Mouse (Mus musculus): Measurements from ENCODE around the gene Cntnap4. TPM values are rescaled to one million over a fixed set of nuclear protein-coding genes. Genes with fewer than 3 reads are reported as not detected.

Gene Cntnap4
- 0.07 TPM in 2 replicates for polyA plus RNA-seq (2014; fragmentation: Nextera tagmentation; extraction: Ambion mirVana)

DNA sequence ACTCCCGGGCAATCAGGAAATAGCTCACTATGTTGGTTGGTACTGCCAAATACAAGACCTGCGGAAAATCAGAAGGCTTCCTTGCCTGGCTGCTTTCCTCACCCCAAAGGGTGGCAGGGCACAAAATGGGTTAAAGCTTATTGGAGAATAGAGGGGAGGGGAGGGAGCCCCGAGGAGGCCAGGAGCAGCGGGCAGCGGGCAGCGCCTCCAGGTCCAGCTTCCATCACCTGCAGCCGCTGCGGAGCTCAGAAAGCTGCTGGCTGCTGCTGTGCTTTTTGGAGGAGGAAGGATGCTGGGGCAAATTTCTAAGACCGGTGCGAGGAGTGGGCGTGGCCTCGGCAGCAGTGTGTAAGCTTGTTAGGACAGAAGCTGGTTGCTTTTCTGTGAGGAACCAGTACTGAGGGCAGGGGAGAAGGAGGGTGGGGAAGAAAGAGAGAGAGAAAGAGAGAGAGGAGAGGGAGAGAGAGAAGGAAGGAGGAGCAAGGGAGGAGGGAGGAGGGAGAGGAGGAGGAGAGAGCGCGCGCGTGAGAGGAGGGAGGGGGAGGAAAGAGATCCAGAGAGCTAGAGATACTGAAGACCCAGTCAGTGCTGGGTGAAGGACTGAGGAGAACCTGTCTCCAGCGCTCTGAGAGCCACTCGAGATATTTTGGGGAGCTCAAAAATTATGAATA, at the start of gene Cntnap4:
Gene Cntnap4 (plus strand): TSS at position 573 of the 671 bp plus-strand sequence.
- Histone ChIP-seq H3K4me3 (ENCODE audit: control insufficient read depth in 1 of 2, insufficient read depth in 1 of 2, low read depth in 1 of 2, low read length in 2 of 2) (0 out of 4 replicates have a peak within 1 kb of the TSS, but pooled peaks of 1 of the 2 experiments have one; percentile 8), H3K36me3 (ENCODE audit: control insufficient read depth, insufficient read depth, low read length) (no peaks in the 10 kb centered on the region), H3K4me2 (ENCODE audit: low read length) (peak within 1 kb of the TSS; percentile 17), H3K9ac (ENCODE audit: low read length) (no peak within 1 kb of the TSS), H3K4me1 (ENCODE audit: control insufficient read depth in 2 of 2, insufficient read depth in 2 of 2, low read length in 2 of 2) (no peaks in the 10 kb centered on the region), H3K27me3 (ENCODE audit: control insufficient read depth, insufficient read depth, low read length) (peaks cover 18% of the 10 kb centered on the region), H3K9me3 (ENCODE audit: control insufficient read depth, low read length) (no peaks in the 10 kb centered on the region), H3K27ac (replicated peaks in 1 of 2; ENCODE audit: control insufficient read depth in 1 of 2, insufficient read depth in 1 of 2, low read depth in 2 of 2, low read length in 2 of 2) (no peak within 1 kb of the TSS)
- no peak for ATAC-seq (ENCODE audit: insufficient number of reproducible peaks, insufficient read depth, low FRiP score, low read depth)
- WGBS = 4% methylated on average over 18 of the region's 18 CpGs

DNA sequence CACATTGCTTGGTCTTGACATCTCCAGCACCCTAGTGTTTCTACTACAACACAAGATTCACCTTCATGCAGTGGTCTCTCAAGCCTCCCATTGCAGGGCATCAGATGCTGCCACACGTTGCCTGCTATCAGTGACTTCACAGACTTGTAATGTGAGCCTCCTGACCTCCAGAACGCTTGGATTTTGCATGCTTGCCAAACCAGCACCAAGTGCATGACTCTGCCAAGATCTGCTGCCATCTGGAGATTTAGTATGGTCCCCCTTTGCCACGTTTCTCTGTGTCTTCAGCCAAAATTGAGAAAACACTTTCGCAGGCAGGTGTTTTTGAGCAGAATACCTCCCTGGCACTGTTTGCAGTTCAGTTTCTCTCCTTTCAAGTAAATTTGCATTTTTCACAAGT, 12.5 kb upstream of the Cntnap4 start:
- H3K4me1 ChIP-seq (ENCODE audit: control insufficient read depth in 2 of 2, insufficient read depth in 2 of 2, low read length in 2 of 2) = no peaks in the 10 kb centered on the region
- H3K9me3 ChIP-seq (ENCODE audit: control insufficient read depth, low read length) = 0 out of 2 replicates have a peak, but pooled peaks cover 3% of the 10 kb centered on the region
- ATAC-seq (ENCODE audit: insufficient number of reproducible peaks, insufficient read depth, low FRiP score, low read depth) = no peak
- no peaks in the 10 kb centered on the region for H3K27me3 ChIP-seq (ENCODE audit: control insufficient read depth, insufficient read depth, low read length)
- WGBS = 33% methylated on average over 4 of the region's 4 CpGs
- no peak overlapping the region for H3K4me3 ChIP-seq (ENCODE audit: control insufficient read depth in 1 of 2, insufficient read depth in 1 of 2, low read depth in 1 of 2, low read length in 2 of 2)
- H3K36me3 ChIP-seq (ENCODE audit: control insufficient read depth, insufficient read depth, low read length) = no peaks in the 10 kb centered on the region
- H3K9ac ChIP-seq (ENCODE audit: low read length) = no peak overlapping the region
- H3K4me2 ChIP-seq (ENCODE audit: low read length) = no peak overlapping the region
- H3K27ac ChIP-seq (replicated peaks in 1 of 2; ENCODE audit: control insufficient read depth in 1 of 2, insufficient read depth in 1 of 2, low read depth in 2 of 2, low read length in 2 of 2) = no peak overlapping the region

DNA sequence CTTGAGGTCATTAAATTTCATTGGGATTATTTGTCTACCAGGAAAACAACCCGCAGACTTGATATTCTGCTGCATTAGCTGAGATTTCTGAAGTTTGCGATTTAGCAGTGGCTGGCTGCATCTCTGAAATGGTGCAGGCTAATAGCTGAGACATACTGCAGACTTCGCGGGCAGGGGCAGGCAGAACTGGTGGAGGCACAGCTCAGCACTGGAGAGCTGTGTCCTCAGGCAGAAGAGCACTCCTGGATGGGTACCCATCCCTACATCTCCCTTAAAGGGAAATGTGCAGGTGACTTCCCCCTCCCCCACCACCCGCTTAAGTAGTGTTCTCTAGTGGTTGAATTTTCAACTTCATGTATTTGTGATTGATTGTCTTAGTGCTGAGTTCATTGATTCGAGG, 698 bp downstream of the Cntnap4 start:
- Histone ChIP-seq H3K27me3 (ENCODE audit: control insufficient read depth, insufficient read depth, low read length) (peaks cover 18% of the 10 kb centered on the region), H3K4me1 (ENCODE audit: control insufficient read depth in 2 of 2, insufficient read depth in 2 of 2, low read length in 2 of 2) (no peaks in the 10 kb centered on the region), H3K4me3 (ENCODE audit: control insufficient read depth in 1 of 2, insufficient read depth in 1 of 2, low read depth in 1 of 2, low read length in 2 of 2) (no peak overlapping the region), H3K36me3 (ENCODE audit: control insufficient read depth, insufficient read depth, low read length) (no peaks in the 10 kb centered on the region), H3K9ac (ENCODE audit: low read length) (no peak overlapping the region), H3K27ac (replicated peaks in 1 of 2; ENCODE audit: control insufficient read depth in 1 of 2, insufficient read depth in 1 of 2, low read depth in 2 of 2, low read length in 2 of 2) (no peak overlapping the region), H3K4me2 (ENCODE audit: low read length) (no peak overlapping the region), H3K9me3 (ENCODE audit: control insufficient read depth, low read length) (no peaks in the 10 kb centered on the region)
- ATAC-seq (ENCODE audit: insufficient number of reproducible peaks, insufficient read depth, low FRiP score, low read depth) = no peak
- 13% methylated on average over 6 of the region's 6 CpGs for WGBS

DNA sequence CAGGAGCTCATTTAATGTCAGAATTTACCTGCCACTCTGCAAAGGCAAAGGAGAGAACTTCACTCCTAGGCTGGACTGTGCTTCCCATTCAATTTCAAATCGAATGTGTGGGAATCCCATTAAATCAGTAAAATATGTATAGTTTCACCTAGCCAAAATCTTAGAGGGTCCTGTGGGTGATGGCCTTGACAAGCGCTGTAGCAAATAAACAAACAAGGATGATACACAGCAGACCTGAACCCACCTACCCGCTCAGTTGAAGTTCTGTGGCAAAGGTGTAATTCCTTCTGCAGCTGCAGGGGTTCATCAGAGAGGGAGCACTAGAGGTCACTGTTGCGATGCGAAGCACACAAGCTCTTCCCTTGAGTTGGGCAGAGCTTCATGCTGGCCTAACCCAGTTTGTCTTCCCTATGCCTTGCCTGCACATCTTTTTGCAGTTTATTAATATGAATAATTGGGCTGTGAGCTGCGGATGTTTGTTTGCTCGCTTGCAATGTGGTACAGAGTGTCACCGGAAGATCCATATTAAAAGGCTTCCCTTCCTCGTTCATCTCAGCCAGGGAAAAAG, 1.6 kb downstream of the Cntnap4 start:
- Histone ChIP-seq H3K27ac (replicated peaks in 1 of 2; ENCODE audit: control insufficient read depth in 1 of 2, insufficient read depth in 1 of 2, low read depth in 2 of 2, low read length in 2 of 2) (no peak overlapping the region), H3K4me3 (ENCODE audit: control insufficient read depth in 1 of 2, insufficient read depth in 1 of 2, low read depth in 1 of 2, low read length in 2 of 2) (no peak overlapping the region), H3K9me3 (ENCODE audit: control insufficient read depth, low read length) (no peaks in the 10 kb centered on the region), H3K27me3 (ENCODE audit: control insufficient read depth, insufficient read depth, low read length) (peaks cover 18% of the 10 kb centered on the region), H3K9ac (ENCODE audit: low read length) (no peak overlapping the region), H3K36me3 (ENCODE audit: control insufficient read depth, insufficient read depth, low read length) (no peaks in the 10 kb centered on the region), H3K4me1 (ENCODE audit: control insufficient read depth in 2 of 2, insufficient read depth in 2 of 2, low read length in 2 of 2) (no peaks in the 10 kb centered on the region), H3K4me2 (ENCODE audit: low read length) (no peak overlapping the region)
- 19% methylated on average over 9 of the region's 9 CpGs for WGBS
- no peak for ATAC-seq (ENCODE audit: insufficient number of reproducible peaks, insufficient read depth, low FRiP score, low read depth)

DNA sequence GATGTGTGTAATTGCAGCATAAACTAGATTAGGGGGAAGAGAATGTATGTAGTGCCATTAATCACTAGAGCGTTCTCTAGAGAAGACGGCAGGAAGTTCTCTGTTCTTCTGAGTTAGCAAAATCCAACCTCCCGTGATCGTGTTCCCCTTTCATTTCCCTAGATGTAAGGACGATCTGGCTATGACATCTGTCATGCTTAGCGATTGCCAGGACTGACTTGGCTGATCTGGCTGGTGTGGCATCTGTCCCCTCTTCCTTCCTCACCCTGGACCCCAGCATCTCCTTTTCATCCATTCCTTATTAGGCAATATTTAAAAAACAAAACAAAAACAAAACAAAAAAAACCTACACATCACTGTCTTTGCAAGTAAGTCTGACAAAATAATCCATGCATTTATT, 11.6 kb downstream of the Cntnap4 start:
- H3K4me3 ChIP-seq (ENCODE audit: control insufficient read depth in 1 of 2, insufficient read depth in 1 of 2, low read depth in 1 of 2, low read length in 2 of 2) = no peak overlapping the region
- H3K36me3 ChIP-seq (ENCODE audit: control insufficient read depth, insufficient read depth, low read length) = no peaks in the 10 kb centered on the region
- H3K4me2 ChIP-seq (ENCODE audit: low read length) = no peak overlapping the region
- no peaks in the 10 kb centered on the region for H3K4me1 ChIP-seq (ENCODE audit: control insufficient read depth in 2 of 2, insufficient read depth in 2 of 2, low read length in 2 of 2)
- no peak for ATAC-seq (ENCODE audit: insufficient number of reproducible peaks, insufficient read depth, low FRiP score, low read depth)
- WGBS = 64% methylated on average over 6 of the region's 6 CpGs
- no peaks in the 10 kb centered on the region for H3K27me3 ChIP-seq (ENCODE audit: control insufficient read depth, insufficient read depth, low read length)
- H3K27ac ChIP-seq (replicated peaks in 1 of 2; ENCODE audit: control insufficient read depth in 1 of 2, insufficient read depth in 1 of 2, low read depth in 2 of 2, low read length in 2 of 2) = no peak overlapping the region
- no peaks in the 10 kb centered on the region for H3K9me3 ChIP-seq (ENCODE audit: control insufficient read depth, low read length)
- no peak overlapping the region for H3K9ac ChIP-seq (ENCODE audit: low read length)

DNA sequence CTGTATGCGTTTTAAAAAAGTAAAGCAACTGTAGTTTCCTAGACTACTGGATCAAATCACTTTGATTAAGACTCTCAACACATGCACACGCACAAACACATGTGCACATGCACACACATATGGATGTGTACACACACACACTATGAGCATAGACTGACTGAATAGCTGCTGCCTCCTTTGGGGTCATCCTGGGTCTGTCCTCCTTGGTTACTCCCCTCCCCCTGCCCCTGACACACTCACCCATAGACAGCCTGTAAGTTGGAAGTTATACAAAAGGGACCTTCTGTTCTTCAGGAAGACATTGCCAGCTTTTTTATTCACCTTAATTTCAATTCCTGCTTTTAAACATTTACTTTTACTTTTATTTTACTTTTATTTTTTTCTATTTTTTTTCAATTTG, 13.6 kb downstream of the Cntnap4 start:
- ATAC-seq (ENCODE audit: insufficient number of reproducible peaks, insufficient read depth, low FRiP score, low read depth) = no peak
- no peaks in the 10 kb centered on the region for H3K9me3 ChIP-seq (ENCODE audit: control insufficient read depth, low read length)
- 75% methylated on average over 2 of the region's 2 CpGs for WGBS
- no peaks in the 10 kb centered on the region for H3K4me1 ChIP-seq (ENCODE audit: control insufficient read depth in 2 of 2, insufficient read depth in 2 of 2, low read length in 2 of 2)
- no peak overlapping the region for H3K4me2 ChIP-seq (ENCODE audit: low read length)
- H3K4me3 ChIP-seq (ENCODE audit: control insufficient read depth in 1 of 2, insufficient read depth in 1 of 2, low read depth in 1 of 2, low read length in 2 of 2) = no peak overlapping the region
- no peaks in the 10 kb centered on the region for H3K27me3 ChIP-seq (ENCODE audit: control insufficient read depth, insufficient read depth, low read length)
- no peak overlapping the region for H3K27ac ChIP-seq (replicated peaks in 1 of 2; ENCODE audit: control insufficient read depth in 1 of 2, insufficient read depth in 1 of 2, low read depth in 2 of 2, low read length in 2 of 2)
- no peaks in the 10 kb centered on the region for H3K36me3 ChIP-seq (ENCODE audit: control insufficient read depth, insufficient read depth, low read length)
- no peak overlapping the region for H3K9ac ChIP-seq (ENCODE audit: low read length)

DNA sequence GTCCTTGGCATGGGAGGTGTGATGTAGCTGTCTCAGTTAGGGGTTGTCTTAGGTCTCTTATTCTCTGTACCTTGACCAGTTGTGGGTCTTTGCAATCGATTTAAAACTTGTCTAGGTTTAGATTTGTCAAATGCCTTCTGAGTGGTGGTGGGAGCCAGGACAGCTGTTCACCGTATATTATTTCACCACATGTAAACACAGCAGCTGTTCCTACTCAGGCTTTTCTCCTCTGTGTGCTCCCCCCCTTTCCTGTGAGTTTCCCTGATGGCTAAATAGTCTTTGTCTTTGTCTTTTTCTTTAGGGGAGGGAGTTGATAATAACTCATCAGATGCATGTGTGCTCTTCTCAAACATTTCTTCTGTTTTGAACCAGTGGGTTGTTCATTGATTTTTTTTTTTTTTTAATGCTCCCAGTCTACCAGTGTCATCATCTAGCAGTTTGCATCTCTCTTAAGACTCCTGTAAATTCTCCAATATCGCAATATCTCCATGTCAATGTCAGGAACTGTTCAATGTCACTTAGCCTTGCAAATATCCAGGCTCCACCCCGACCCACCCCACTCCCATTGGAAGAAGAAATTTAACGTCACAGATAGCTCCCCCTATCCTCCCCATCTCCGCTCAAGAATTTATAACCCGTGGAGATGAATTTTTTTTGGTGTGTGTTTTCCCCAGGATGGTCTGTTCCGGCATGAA, 18.7 kb downstream of the Cntnap4 start:
- no peaks in the 10 kb centered on the region for H3K4me1 ChIP-seq (ENCODE audit: control insufficient read depth in 2 of 2, insufficient read depth in 2 of 2, low read length in 2 of 2)
- H3K9me3 ChIP-seq (ENCODE audit: control insufficient read depth, low read length) = no peaks in the 10 kb centered on the region
- no peak overlapping the region for H3K4me3 ChIP-seq (ENCODE audit: control insufficient read depth in 1 of 2, insufficient read depth in 1 of 2, low read depth in 1 of 2, low read length in 2 of 2)
- no peak overlapping the region for H3K4me2 ChIP-seq (ENCODE audit: low read length)
- 60% methylated on average over 8 of the region's 8 CpGs for WGBS
- H3K36me3 ChIP-seq (ENCODE audit: control insufficient read depth, insufficient read depth, low read length) = no peaks in the 10 kb centered on the region
- H3K9ac ChIP-seq (ENCODE audit: low read length) = no peak overlapping the region
- H3K27me3 ChIP-seq (ENCODE audit: control insufficient read depth, insufficient read depth, low read length) = no peaks in the 10 kb centered on the region
- no peak overlapping the region for H3K27ac ChIP-seq (replicated peaks in 1 of 2; ENCODE audit: control insufficient read depth in 1 of 2, insufficient read depth in 1 of 2, low read depth in 2 of 2, low read length in 2 of 2)
- ATAC-seq (ENCODE audit: insufficient number of reproducible peaks, insufficient read depth, low FRiP score, low read depth) = no peak

Measured in heart, embryonic 14.5 days (tissue).